Mouse (Mus musculus) midbrain, embryonic 11.5 days (tissue): Measurements from ENCODE around the gene Xrn2. TPM values are rescaled to one million over a fixed set of nuclear protein-coding genes. Genes with fewer than 3 reads are reported as not detected.
A peak's percentile ranks its signal among the peaks of the same experiment; 100 is the strongest.

Experiments used
- ATAC-seq: fragments of 200-750 bp; cut with Nextera tagmentation; 2 replicates; pipeline ENCODE4 v1.8.0; 2017; ENCODE audit warnings: moderate TSS enrichment, moderate library complexity; ENCODE audit not compliant: low FRiP score
- DNase-seq: peaks from one replicate; pipeline ENCODE4 v3.0.0; 2015; ENCODE audit warnings: low spot score; ENCODE audit errors: missing footprints
- H3K27ac ChIP-seq: fragments of 300-500 bp; sonication (generic); 2 replicates; pipeline ENCODE4 v1.5.1; 2014; ENCODE audit warnings: low read depth, low read length
- H3K27me3 ChIP-seq: fragments of 300-500 bp; sonication (generic); 2 replicates; pipeline ENCODE4 v1.6.1; 2014; ENCODE audit warnings: mild to moderate bottlenecking, low read length, moderate library complexity, mixed read lengths; ENCODE audit not compliant: control insufficient read depth, insufficient read depth
- H3K36me3 ChIP-seq: fragments of 300-500 bp; sonication (generic); 2 replicates; pipeline ENCODE4 v1.6.1; 2014; ENCODE audit warnings: mild to moderate bottlenecking, low read length, moderate library complexity, mixed read lengths; ENCODE audit not compliant: control insufficient read depth, insufficient read depth
- H3K4me1 ChIP-seq: fragments of 300-500 bp; sonication (generic); 2 replicates; pipeline ENCODE4 v1.6.1; 2014; ENCODE audit warnings: low read length; ENCODE audit not compliant: control insufficient read depth, insufficient read depth
- H3K4me2 ChIP-seq: fragments of 300-500 bp; sonication (generic); 2 replicates; pipeline ENCODE4 v1.6.1; 2014; ENCODE audit warnings: mild to moderate bottlenecking, moderate library complexity
- H3K4me3 ChIP-seq: fragments of 300-500 bp; sonication (generic); 2 replicates; pipeline ENCODE4 v1.5.1; 2014; ENCODE audit warnings: low read depth, low read length
- H3K9ac ChIP-seq: fragments of 300-500 bp; sonication (generic); 2 replicates; pipeline ENCODE4 v1.6.1; 2014; ENCODE audit warnings: low read length
- H3K9me3 ChIP-seq: fragments of 300-500 bp; sonication (generic); 2 replicates; pipeline ENCODE4 v1.6.1; 2016; ENCODE audit warnings: low read length; ENCODE audit not compliant: control insufficient read depth
- WGBS: fragments of 180-500 bp; shearing (Covaris S2); extraction: QIAGEN DNeasy Blood & Tissue Kit; methylation state at CpG from one replicate; pipeline ENCODE4 v1.1.7; 2014; 5-methylcytosine and 5-hydroxymethylcytosine counted together
- polyA plus RNA-seq: library from polyadenylated mRNA; unstranded; fragments of >200 nt; fragmentation: Nextera tagmentation; extraction: Ambion mirVana; gene quantifications from 2 replicates; pipeline ENCODE4 v1.2.1, GENCODE M21; 2014

Gene Xrn2
- 113 and 131 TPM in 2 replicates for polyA plus RNA-seq

GRCm38 (mm10) chr2:147012623-147013184 is at the start of gene Xrn2:
Xrn2 (plus strand) TSS chr2:147012996.
- DNase-seq (peak; percentile 99), ATAC-seq (peak; percentile 95)
- peaks cover 14% of the 10 kb centered on the region for H3K4me1 ChIP-seq
- peak within 1 kb of the TSS; percentile 88 for H3K9ac ChIP-seq
- no peaks in the 10 kb centered on the region for H3K27me3 ChIP-seq
- peak within 1 kb of the TSS; percentile 79 for H3K4me3 ChIP-seq
- no peaks in the 10 kb centered on the region for H3K36me3 ChIP-seq
- peak within 1 kb of the TSS; percentile 96 for H3K27ac ChIP-seq
- H3K4me2 ChIP-seq: peak within 1 kb of the TSS; percentile 78
- WGBS: under 1% methylated on average over 36 of the region's 37 CpGs
- H3K9me3 ChIP-seq: no peaks in the 10 kb centered on the region

DNA sequence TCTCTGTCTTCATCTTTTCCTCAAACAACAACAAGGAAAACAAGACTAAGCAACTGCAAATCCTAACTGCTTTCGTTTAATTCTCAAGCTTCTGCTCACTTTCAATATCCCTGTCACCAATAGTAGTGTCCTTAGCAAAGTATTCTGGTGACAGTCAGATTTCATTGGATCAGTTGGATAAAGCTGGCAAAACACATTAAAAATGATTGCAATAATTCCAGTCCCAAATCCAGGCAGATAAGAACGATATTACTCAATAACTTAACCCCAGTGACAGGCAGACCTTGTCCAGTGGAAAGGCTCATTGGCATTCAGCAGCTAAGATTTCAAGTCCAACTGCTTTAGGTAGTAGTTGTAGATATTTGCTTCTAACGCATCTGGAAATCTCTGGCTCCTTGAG is 37.8 kb upstream of the Xrn2 start:
- Histone ChIP-seq H3K4me2 (no peak overlapping the region), H3K9me3 (no peaks in the 10 kb centered on the region), H3K27me3 (no peaks in the 10 kb centered on the region), H3K4me1 (no peaks in the 10 kb centered on the region), H3K9ac (no peak overlapping the region), H3K27ac (no peak overlapping the region), H3K4me3 (no peak overlapping the region), H3K36me3 (peaks cover 2% of the 10 kb centered on the region; the same call in 1 of the 2 replicates)
- WGBS: 84% methylated on average over 3 of the region's 3 CpGs
- DNase-seq (no peak), ATAC-seq (no peak)

DNA sequence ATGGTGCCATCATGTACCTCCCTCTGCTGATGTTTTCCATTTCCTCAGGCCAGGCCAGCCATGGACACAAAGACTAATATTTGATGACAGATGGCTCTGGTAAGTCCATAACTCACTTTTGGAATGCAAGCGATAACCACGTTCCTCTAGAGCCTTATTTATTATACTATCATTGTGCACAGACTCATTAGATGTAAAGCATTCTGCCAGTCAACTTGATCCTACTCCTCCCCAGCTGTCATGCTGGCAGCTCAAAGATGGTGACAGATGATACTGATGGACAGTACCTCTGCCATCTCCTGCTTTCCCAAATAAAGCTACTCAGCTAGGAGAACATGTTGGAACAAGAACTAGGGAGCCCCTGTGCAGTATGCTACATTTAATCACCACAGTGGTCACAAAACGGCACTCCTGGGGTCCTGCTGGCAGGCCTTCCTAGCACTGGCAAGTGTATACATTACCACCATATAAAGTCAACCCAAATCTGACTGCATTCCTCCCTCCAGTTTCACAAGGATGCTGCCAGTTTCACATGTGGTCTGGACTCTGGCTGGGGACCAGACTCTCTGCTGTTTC is 37.3 kb upstream of the Xrn2 start:
- DNase-seq: no peak
- Histone ChIP-seq H3K4me2 (no peak overlapping the region), H3K36me3 (no peaks in the 10 kb centered on the region), H3K4me3 (no peak overlapping the region), H3K27me3 (no peaks in the 10 kb centered on the region), H3K27ac (no peak overlapping the region), H3K9me3 (no peaks in the 10 kb centered on the region), H3K4me1 (no peaks in the 10 kb centered on the region), H3K9ac (no peak overlapping the region)
- WGBS: 86% methylated on average over 3 of the region's 3 CpGs
- ATAC-seq: no peak

- Histone ChIP-seq H3K4me1 (no peaks in the 10 kb centered on the region), H3K9me3 (no peaks in the 10 kb centered on the region), H3K9ac (no peak overlapping the region), H3K4me2 (no peak overlapping the region), H3K27ac (no peak overlapping the region), H3K4me3 (no peak overlapping the region), H3K27me3 (no peaks in the 10 kb centered on the region), H3K36me3 (no peaks in the 10 kb centered on the region)
- 90% methylated on average over 2 of the region's 2 CpGs for WGBS
- no peak for DNase-seq
- no peak for ATAC-seq
These were observed 30.0 kb upstream of the Xrn2 start for GRCm38 (mm10) chr2:146982786-146983185.

DNA sequence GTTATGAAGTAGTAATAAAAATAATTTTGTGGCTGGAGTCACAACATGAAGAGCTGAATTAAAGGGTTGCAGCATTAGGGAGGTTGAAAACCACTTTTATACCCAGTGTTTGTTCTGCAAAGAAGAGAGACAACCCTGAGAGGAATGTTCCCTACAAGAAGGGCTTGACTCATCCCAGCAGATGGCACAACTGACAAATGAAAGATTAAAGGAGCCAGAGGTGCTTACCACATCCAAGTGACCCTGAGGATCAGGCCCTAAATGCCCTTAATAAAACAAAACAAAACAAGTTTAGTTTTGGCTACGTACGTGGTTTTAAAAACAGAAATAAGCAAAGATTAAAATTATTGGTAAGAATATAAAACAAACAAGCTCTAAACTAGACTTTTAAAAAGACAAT is 28.0 kb upstream of the Xrn2 start:
- H3K27me3 ChIP-seq: no peaks in the 10 kb centered on the region
- H3K4me2 ChIP-seq: no peak overlapping the region
- H3K4me1 ChIP-seq: no peaks in the 10 kb centered on the region
- ATAC-seq (no peak), DNase-seq (no peak)
- no peak overlapping the region for H3K9ac ChIP-seq
- WGBS: 92% methylated on average over 2 of the region's 2 CpGs
- H3K27ac ChIP-seq: no peak overlapping the region
- no peak overlapping the region for H3K4me3 ChIP-seq
- no peaks in the 10 kb centered on the region for H3K9me3 ChIP-seq
- H3K36me3 ChIP-seq: no peaks in the 10 kb centered on the region

GRCm38 (mm10) chr2:146985807-146986206 is 27.0 kb upstream of the Xrn2 start:
- H3K36me3 ChIP-seq: no peaks in the 10 kb centered on the region
- WGBS: 86% methylated on average over 1 of the region's 1 CpGs
- H3K27me3 ChIP-seq: no peaks in the 10 kb centered on the region

GRCm38 (mm10) chr2:146986429-146986828 is 26.4 kb upstream of the Xrn2 start:
- H3K36me3 ChIP-seq: no peaks in the 10 kb centered on the region
- H3K4me1 ChIP-seq: no peaks in the 10 kb centered on the region
- no peaks in the 10 kb centered on the region for H3K27me3 ChIP-seq
- H3K9ac ChIP-seq: no peak overlapping the region
- no peak overlapping the region for H3K4me3 ChIP-seq
- no peak for ATAC-seq
- no peak overlapping the region for H3K4me2 ChIP-seq
- H3K27ac ChIP-seq: no peak overlapping the region
- no peak for DNase-seq
- H3K9me3 ChIP-seq: no peaks in the 10 kb centered on the region

More at GRCm38 (mm10) chr2:146985807-146986206, 27.0 kb upstream of the Xrn2 start:
- Histone ChIP-seq H3K27ac (no peak overlapping the region), H3K4me1 (no peaks in the 10 kb centered on the region), H3K4me2 (no peak overlapping the region), H3K9ac (no peak overlapping the region), H3K4me3 (no peak overlapping the region), H3K9me3 (no peaks in the 10 kb centered on the region)
- ATAC-seq (no peak), DNase-seq (no peak)

- WGBS: 97% methylated on average over 2 of the region's 2 CpGs
- DNase-seq (no peak), ATAC-seq (no peak)
- Histone ChIP-seq H3K4me2 (no peak overlapping the region), H3K27ac (no peak overlapping the region), H3K27me3 (no peaks in the 10 kb centered on the region), H3K9ac (no peak overlapping the region), H3K9me3 (no peaks in the 10 kb centered on the region), H3K36me3 (no peaks in the 10 kb centered on the region), H3K4me1 (peaks cover 6% of the 10 kb centered on the region), H3K4me3 (no peak overlapping the region)
These were observed 5.5 kb upstream of the Xrn2 start for GRCm38 (mm10) chr2:147007265-147007664.

DNA sequence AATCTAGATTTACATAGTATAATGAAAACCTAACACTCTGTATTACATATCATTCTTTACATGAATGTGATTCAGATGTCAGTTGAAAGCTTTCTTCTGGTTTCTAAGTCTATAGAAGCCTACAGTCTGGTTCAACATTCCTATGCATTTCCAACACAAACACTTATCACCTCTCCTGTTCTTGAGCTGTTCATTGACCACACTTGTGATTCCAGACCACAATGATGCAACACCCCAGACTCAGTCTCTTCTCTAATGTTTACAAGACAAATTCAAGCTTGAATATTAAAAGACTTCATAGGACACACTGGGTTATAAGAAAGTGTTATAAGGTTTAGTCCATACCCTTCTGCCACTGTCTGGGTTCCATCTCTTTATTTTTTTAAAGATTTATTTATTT is 3.7 kb upstream of the Xrn2 start:
- DNase-seq: no peak
- no peak overlapping the region for H3K9ac ChIP-seq
- no peak overlapping the region for H3K27ac ChIP-seq
- H3K4me1 ChIP-seq: peaks cover 7% of the 10 kb centered on the region
- no peak overlapping the region for H3K4me2 ChIP-seq
- no peaks in the 10 kb centered on the region for H3K9me3 ChIP-seq
- no peaks in the 10 kb centered on the region for H3K36me3 ChIP-seq
- H3K27me3 ChIP-seq: no peaks in the 10 kb centered on the region
- ATAC-seq: no peak
- H3K4me3 ChIP-seq: no peak overlapping the region
